Mouse (Mus musculus) bone marrow, adult 2 months (tissue): ENCODE results near the gene Kif5c.

Source experiments
- CTCF ChIP-seq: fragments of 200-500 bp; IDR thresholded peaks from 2 replicates; pipeline ENCODE4 v1.5.1; 2011; ENCODE audit warnings: low read length, control low read depth; ENCODE audit not compliant: control insufficient read depth, insufficient read depth
- POLR2A ChIP-seq: fragments of 200-500 bp; IDR thresholded peaks from 2 replicates; pipeline ENCODE4 v1.6.1; 2011; ENCODE audit warnings: low read depth, mild to moderate bottlenecking, control low read depth, low read length, borderline replicate concordance; ENCODE audit not compliant: control insufficient read depth

GRCm38 (mm10) chr2:49771172-49771571, 152.1 kb downstream of the Kif5c start:
- no peak for TF ChIP-seq POLR2A
- no peak for TF ChIP-seq CTCF
